In genomic region chr11:77792566-77792909, GRCm38 (mm10) we compare ENCODE assay signal across 10 mouse cellular contexts. TPM values are rescaled to one million over a fixed set of nuclear protein-coding genes. Genes with fewer than 3 reads are reported as not detected.
DNase-seq lines count a peak whose midpoint lies in the region; ATAC-seq and TF ChIP-seq lines count a peak whose summit lies in the region.
"Had no signal": no experiment of that assay in that cellular context is flagged by ENCODE, and none has a peak within 500 bp of the region (broad histone marks: within the 10 kb centered on the region; RNA-seq: fewer than 3 reads in every experiment).

No protein-coding gene starts in this region.

- DNase-seq in left cerebral cortex, adult 2 months (ENCODE audit: extremely low spot score in 1 of 2, low spot score in 2 of 2) = no peak
- DNase-seq in left cerebral cortex, postnatal 4 days = no peak
- no peak for DNase-seq in gastrocnemius, postnatal 4 days (ENCODE audit: low spot score in 2 of 2)
- no peak for DNase-seq in cerebellum, adult 11 months

- WGBS in embryonic facial prominence, embryonic 12.5 days = 61% methylated on average over 7 of the region's 7 CpGs
- WGBS in hindbrain, embryonic 16.5 days = 72% methylated on average over 7 of the region's 7 CpGs
- 68% methylated on average over 7 of the region's 7 CpGs for WGBS in neural tube, embryonic 14.5 days

- no peaks in the 10 kb centered on the region for H3K27me3 ChIP-seq in embryonic facial prominence, embryonic 12.5 days
- H3K27me3 ChIP-seq in hindbrain, embryonic 16.5 days (replicated peaks; ENCODE audit: control insufficient read depth, insufficient read depth, low read length) = no peaks in the 10 kb centered on the region
- no peaks in the 10 kb centered on the region for H3K27me3 ChIP-seq in neural tube, embryonic 14.5 days (ENCODE audit: control insufficient read depth, insufficient read depth, low read length)

- H3K4me3 ChIP-seq in left cerebral cortex, adult 2 months = peak overlapping the region; percentile 41
- no peak overlapping the region for H3K4me3 ChIP-seq in embryonic facial prominence, embryonic 12.5 days
- no peak overlapping the region for H3K4me3 ChIP-seq in hindbrain, embryonic 16.5 days (ENCODE audit: low read length)
- no peak overlapping the region for H3K4me3 ChIP-seq in neural tube, embryonic 14.5 days (ENCODE audit: low read depth, low read length)

- H3K4me1 ChIP-seq in embryonic facial prominence, embryonic 12.5 days = peaks cover 30% of the 10 kb centered on the region
- peaks cover 36% of the 10 kb centered on the region for H3K4me1 ChIP-seq in hindbrain, embryonic 16.5 days (ENCODE audit: control insufficient read depth, insufficient read depth, low read depth, low read length)
- H3K4me1 ChIP-seq in neural tube, embryonic 14.5 days (ENCODE audit: control insufficient read depth, insufficient read depth, low read length) = peaks cover 26% of the 10 kb centered on the region

- no peak for ATAC-seq in embryonic facial prominence, embryonic 12.5 days (ENCODE audit: insufficient number of reproducible peaks, insufficient read depth, low FRiP score, low TSS enrichment)
- no peak for ATAC-seq in hindbrain, embryonic 16.5 days
- ATAC-seq in neural tube, embryonic 14.5 days (ENCODE audit: low read depth) = no peak

- H3K27ac ChIP-seq in left cerebral cortex, adult 2 months = peak overlapping the region; percentile 51
- H3K27ac ChIP-seq in embryonic facial prominence, embryonic 12.5 days = peak overlapping the region; percentile 80
- H3K27ac ChIP-seq in hindbrain, embryonic 16.5 days (ENCODE audit: low read depth, low read length) = peak overlapping the region; percentile 46
- peak overlapping the region; percentile 52; the same call in 1 of the 2 replicates for H3K27ac ChIP-seq in neural tube, embryonic 14.5 days (ENCODE audit: low read depth, low read length)

- TF ChIP-seq CTCF in left cerebral cortex, adult 2 months (IDR thresholded peaks at IDR 0.05) = no peak

- no peak overlapping the region; the same call in 1 of the 2 replicates for H3K4me2 ChIP-seq in embryonic facial prominence, embryonic 12.5 days (replicated peaks)
- no peak overlapping the region; the same call in 1 of the 2 replicates for H3K4me2 ChIP-seq in hindbrain, embryonic 16.5 days (ENCODE audit: low read length)
- H3K4me2 ChIP-seq in neural tube, embryonic 14.5 days (ENCODE audit: low read depth, low read length) = peak overlapping the region; percentile 71; the same call in 1 of the 2 replicates

- no peaks in the 10 kb centered on the region for H3K36me3 ChIP-seq in embryonic facial prominence, embryonic 12.5 days
- no peaks in the 10 kb centered on the region for H3K36me3 ChIP-seq in hindbrain, embryonic 16.5 days (ENCODE audit: control insufficient read depth, insufficient read depth, low read length)
- H3K36me3 ChIP-seq in neural tube, embryonic 14.5 days (ENCODE audit: control insufficient read depth, insufficient read depth, low read length) = no peaks in the 10 kb centered on the region

- intact Hi-C loops in left cerebral cortex, adult 2 months (cut with DNase I) = loop anchor here (2.0 to 10.0 kb wide), 3 partner anchors 56 to 288 kb away; partner anchors contain the start of gene Nufip2
- intact Hi-C loops in left cerebral cortex, postnatal 4 days (cut with DNase I) = no loop called here

- no peak overlapping the region for H3K9ac ChIP-seq in embryonic facial prominence, embryonic 12.5 days
- no peak overlapping the region for H3K9ac ChIP-seq in hindbrain, embryonic 16.5 days (ENCODE audit: low read depth, low read length)
- H3K9ac ChIP-seq in neural tube, embryonic 14.5 days (replicated peaks; ENCODE audit: low read depth, low read length) = no peak overlapping the region

- no peaks in the 10 kb centered on the region for H3K9me3 ChIP-seq in embryonic facial prominence, embryonic 12.5 days
- H3K9me3 ChIP-seq in hindbrain, embryonic 16.5 days (ENCODE audit: control insufficient read depth, low read length) = no peaks in the 10 kb centered on the region
- no peaks in the 10 kb centered on the region for H3K9me3 ChIP-seq in neural tube, embryonic 14.5 days (ENCODE audit: control insufficient read depth, low read length)

RNA-seq across cellular contexts. Expression of gene Gm10277, which starts 5.0 kb away (rescaled TPM):
- not detected for total RNA-seq in left cerebral cortex, adult 2 months (2021)
- not detected for total RNA-seq in left cerebral cortex, postnatal 4 days (2021)
- 1.4 and 2.6 TPM in 2 replicates for polyA plus RNA-seq in embryonic facial prominence, embryonic 12.5 days (2016; fragmentation: Nextera tagmentation; extraction: Ambion mirVana)
- polyA plus RNA-seq in hindbrain, embryonic 16.5 days (2015; fragmentation: Nextera tagmentation; extraction: Ambion mirVana) = 1.6 and 1.7 TPM in 2 replicates
- 2.1 and 2.4 TPM in 2 replicates for polyA plus RNA-seq in neural tube, embryonic 14.5 days (2014; fragmentation: Nextera tagmentation; extraction: Ambion mirVana)
- not detected for total RNA-seq in gastrocnemius, postnatal 4 days (2021)
- total RNA-seq: adrenal gland, postnatal 4 days; gastrocnemius, postnatal 10 days; megakaryocyte progenitor cell, adult 5-6 weeks had no signal

RNA-seq across cellular contexts. Expression of gene Myo18a, which starts 29.5 kb away (rescaled TPM):
- 100 to 1,000 TPM; 164 to 169 TPM for total RNA-seq in left cerebral cortex, adult 2 months (2021)
- 100 to 1,000 TPM; 146 to 151 TPM for total RNA-seq in left cerebral cortex, postnatal 4 days (2021)
- 33.2 and 35.0 TPM in 2 replicates for polyA plus RNA-seq in embryonic facial prominence, embryonic 12.5 days (2016; fragmentation: Nextera tagmentation; extraction: Ambion mirVana)
- 35.1 and 44.0 TPM in 2 replicates for polyA plus RNA-seq in hindbrain, embryonic 16.5 days (2015; fragmentation: Nextera tagmentation; extraction: Ambion mirVana)
- polyA plus RNA-seq in neural tube, embryonic 14.5 days (2014; fragmentation: Nextera tagmentation; extraction: Ambion mirVana) = 35.7 and 42.6 TPM in 2 replicates
- total RNA-seq in gastrocnemius, postnatal 4 days (2021) = 100 to 1,000 TPM; 261 to 280 TPM
